Mouse (Mus musculus) lung, postnatal 10 days (tissue): Measurements from ENCODE around the gene Phip.

Experiments
- DNase-seq: peaks from one replicate; pipeline ENCODE4 v3.0.0; 2021

Gene Phip

DNA sequence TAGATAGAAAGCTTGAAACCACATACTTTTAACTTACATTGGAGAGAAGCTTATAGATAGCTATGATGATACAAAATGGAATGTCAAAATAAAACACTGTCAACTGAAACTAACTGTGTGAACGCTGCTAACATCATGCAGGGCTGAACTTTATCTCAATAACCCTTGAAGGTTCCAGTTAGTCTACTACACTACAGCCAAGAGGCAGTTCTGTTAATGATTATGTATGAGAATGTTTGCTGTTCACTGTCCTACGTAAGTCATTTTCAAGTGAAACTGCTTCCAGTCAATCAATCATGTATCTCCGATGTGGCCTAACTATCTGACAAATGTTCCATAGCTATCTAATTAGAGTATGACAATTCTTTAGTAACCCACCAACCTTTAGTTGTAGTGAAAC is 107.6 kb downstream of the Phip start:
- DNase-seq = no peak

DNA sequence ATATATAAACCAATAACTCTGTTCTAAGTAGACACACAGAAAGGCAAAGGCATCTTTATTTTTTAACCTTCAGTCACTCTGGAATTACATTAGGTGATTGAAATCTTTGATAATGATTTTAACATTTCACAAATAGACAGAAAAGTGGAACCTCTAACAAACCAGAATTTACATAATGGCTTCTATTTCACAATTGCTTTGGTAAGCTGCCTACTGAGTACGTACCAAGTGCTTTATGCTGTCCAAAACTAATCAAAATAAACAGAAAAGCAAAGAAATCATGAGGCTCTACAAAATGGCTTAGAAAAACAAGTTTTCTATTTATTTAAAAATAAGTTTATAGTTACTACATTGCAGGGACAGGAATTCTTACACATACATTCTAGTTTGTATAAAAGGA is 109.2 kb downstream of the Phip start:
- DNase-seq = no peak

DNA sequence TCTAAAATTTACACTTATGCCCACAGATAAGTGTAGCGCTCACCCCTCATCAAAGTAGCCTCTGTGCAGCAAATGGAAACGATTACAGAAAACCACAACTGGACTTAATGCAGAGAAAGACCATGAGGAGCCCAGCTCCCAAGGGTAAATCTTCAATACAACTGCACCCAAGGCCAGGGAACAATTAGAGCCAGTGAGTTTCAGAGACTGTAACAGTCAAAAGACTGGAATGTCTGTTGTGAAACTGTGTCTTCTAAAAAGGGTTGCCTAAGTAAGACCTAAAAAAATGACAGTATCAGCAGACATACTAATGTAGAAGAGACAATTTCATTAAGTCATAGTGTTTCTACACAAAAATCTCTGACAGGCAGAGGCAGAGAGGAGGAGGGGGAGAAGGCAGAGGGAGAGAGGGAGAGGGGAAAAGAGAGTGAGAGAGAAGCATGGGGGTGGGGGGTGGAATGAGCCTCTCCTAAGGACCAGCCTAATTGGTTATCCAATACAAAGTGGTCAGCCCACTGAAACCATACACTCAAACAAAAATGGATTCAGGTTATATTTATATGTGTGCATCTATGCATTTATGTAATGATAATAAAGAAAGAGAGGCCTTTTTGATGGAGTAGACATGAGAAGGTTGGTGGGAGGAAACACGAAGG is 113.4 kb downstream of the Phip start:
- DNase-seq = no peak

DNA sequence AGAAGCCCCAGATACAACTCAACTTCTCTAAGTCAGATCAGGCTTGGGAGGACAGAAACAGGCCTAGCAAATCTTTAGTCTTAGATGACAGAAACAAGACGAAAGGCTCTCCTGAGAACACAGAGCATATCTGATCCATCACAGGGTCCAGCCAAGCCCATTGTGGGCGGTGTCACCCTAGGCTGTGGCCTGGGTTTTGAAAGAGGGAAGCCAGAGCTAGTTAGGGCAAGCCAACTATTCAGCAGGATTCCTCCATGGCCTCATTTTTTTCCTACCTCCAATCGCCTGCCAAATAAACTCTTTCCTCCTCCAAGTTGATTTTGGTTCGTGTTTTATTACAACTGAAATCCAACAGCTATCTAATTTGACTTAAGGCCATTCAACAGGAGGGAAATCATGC is 114.0 kb downstream of the Phip start:
- no peak for DNase-seq

DNA sequence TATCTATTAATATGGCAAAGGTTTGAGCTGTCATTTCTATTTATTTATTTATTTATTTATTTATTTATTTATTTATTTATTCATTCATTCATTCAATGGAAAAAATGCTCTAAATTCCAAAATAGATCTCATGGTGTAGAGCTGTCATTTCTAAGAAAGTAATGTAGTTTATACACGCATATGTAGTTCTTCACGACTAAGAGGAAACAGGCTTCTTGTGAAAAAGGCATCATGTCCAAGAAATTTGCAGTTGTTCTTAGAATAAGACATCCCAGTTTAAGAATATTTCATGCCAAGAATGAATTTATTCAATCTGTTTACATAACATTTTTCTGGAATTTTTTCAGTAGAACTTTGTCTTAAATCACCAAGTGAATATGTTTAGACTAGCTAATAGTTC is 114.5 kb downstream of the Phip start:
- no peak for DNase-seq

DNA sequence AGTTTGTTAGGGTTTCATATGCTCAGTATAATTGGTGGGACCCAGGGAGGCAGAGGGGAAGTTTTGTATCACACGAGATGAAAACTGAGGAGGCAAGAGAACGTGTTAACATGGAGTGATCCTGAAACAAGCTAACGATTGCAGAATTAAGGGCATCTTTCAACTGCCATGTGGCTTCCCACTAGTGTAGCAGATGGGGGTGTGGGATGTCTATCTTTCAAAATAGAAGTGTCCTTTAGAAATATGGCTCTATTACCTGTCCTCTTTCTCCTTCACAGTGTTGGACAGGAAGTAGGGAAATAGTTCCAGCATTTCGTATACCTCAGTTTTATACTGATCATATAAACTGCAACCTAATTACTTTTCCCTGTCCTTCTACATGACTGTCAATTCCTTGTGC is 119.1 kb downstream of the Phip start:
- no peak for DNase-seq

DNA sequence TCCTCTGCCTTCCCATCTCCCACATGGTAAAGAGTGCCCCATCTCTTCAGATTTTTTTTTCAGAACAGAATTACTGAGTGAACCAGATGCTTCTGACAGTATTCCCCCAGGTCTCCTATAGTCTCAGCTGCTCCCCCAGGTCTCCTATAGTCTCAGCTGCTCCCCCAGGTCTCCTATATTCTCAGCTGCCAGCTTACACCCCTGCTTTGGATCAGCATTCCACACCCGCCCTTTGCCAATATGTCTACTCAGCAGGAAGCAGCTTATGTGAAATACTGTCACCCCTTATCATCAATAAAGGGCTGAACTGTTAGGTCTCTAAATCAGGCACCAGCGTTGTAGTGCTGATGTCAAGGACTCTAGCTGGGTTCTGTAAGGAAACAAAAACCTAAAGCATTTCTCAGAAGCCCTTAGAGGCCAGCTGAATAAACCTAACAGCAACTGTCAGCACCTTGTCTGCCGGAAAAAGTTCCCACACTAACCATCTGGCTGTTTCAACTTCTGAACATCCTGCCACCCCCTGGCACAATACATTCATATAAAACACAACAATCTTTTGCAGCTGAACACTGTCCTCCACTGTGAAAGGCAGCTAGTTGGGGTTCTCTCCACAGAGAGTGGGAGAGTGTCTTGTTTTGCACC is 120.2 kb downstream of the Phip start:
- DNase-seq = no peak

DNA sequence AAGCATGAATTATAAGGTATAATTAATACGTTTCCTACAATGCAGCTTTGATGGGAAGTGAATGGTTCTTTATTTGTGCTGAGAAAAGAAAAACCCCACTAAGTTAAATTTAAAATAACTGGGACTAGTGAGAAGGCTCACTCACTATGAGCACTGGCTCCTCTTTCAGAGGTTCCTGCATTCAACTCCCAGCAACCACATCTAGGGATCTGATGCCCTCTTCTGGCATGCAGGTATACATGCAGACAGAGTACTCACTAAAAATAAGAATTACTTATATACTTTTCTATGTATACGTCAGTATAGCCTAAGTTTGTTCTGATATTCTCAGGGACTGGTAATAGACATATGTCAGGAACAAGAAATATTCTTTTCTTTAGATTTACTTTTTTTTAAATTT is 121.3 kb downstream of the Phip start:
- DNase-seq = no peak

DNA sequence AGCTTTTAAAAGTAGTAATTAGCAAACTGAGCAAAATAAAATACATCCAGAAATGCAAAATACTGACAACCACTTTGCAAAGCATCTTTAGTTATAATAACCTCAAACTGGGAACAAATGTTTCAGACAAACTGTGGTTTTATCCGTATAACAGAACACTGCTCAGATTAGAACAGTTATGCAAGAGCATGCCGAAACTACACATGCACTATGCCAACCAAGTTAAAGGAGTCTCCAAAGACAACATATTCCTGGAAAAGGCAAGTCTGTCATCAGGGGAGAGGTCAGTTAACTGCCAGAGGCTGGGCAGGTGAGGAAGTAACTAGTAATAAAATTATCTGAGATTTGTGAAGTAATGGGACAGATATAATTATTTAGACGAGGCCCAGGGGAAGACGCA is 132.6 kb downstream of the Phip start:
- DNase-seq = no peak

DNA sequence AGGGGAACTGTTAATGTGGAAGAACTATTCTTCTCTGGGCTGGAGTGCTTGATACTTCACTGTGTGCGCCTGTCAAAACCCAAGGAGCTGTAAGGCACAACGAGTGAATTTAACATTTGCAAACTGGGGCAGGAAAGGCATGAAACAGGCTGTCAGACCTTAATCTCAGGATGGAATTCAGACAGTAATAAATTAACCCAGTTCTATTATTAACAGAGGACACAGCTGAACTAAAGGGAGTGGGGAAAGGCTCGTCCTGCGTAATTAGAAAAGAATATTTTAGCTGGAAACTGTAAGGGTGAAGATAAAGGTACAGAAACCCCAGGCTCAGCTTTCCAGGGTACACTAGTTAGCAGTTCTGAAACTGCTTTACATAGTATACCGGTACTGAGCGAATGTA is 139.4 kb downstream of the Phip start:
- DNase-seq = no peak

DNA sequence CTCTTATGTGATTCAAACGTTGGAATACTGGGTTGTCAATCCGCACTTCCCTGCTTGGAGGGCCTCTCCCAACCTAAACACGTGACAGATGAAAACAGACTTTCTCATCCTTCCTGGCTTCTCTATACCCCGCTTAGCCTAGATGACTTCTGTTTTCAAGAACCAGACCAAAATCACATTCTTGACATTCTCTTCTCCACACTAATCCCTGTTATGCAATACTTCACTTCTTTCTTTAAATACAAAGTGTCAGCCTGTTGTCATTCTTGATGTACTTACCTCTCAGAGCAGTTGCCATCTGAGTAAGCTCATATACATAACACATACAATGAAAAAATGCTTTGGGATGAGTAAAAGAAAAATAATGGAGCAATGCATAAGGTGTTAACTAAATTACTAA is 143.4 kb downstream of the Phip start:
- no peak for DNase-seq

DNA sequence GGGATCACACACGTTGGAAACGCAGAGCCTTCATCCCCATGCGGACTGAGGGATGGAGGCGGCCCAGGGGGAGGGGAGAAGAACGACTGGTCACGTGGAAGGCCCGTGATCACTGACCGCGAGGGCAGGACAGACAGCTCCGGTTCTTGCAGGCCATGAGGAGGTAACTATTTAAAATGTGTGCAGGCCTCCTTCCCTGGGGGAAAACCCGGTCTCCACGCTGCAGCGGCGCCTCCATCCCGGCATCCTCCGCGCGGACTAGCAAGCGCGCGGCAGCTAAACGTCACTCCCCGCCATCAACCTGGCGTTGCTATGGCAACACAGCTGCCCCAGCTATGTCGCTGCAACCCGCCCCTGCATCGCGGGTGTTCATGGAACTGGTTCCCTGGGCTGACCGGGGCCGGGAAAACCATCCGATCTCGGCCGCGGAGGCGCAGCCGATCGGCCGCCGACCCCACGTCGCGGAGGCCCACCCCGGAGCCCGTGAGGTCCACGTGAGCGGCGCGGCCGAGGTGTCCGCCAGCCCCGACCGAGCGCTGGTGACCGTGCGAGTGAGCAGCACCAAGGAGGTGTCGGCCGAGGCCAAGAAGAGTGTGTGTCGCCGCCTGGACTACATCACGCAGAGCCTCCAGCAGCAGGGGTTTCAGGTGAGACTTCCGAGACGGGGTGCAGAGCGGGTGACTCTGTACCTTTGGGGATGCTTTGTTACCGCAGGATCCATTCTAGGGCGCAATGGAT is 145.5 kb downstream of the Phip start:
- peak; percentile 85 for DNase-seq

DNA sequence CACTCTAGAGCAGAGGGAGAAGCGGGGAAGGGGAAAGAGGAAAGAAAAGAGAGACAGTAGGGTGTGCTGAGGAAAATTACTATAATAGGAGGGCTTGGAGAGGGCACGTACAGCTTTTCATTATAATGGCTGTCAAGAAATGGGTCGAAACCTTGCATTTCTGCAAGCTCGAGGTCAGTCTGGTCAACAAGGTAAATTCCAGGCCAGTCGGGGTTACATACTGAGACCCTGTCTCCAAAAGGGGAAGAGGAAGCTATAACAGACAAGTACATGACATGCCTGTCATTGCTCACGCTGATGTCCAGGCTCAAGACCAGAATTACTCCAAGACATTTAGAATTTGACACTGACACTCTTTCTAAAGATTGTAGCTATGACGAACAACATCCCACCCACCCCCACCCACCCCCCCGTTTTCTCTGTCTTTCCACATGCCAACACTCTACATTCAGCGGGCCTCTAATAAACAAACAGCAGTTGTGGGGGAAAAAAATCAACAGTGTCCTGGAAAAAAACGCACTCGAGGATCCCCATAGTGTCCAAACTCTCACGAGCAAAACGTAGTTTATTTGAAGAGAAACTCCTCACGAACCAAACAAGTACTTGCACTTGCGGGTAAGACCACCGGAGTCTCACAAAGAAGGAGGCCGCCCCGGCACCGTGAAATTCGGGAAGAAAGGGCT is 146.2 kb downstream of the Phip start, which contains the start of gene Irak1bp1:
Gene Irak1bp1 (plus strand): TSS at position 534 of the 683 bp plus-strand sequence.
- DNase-seq = no peak

DNA sequence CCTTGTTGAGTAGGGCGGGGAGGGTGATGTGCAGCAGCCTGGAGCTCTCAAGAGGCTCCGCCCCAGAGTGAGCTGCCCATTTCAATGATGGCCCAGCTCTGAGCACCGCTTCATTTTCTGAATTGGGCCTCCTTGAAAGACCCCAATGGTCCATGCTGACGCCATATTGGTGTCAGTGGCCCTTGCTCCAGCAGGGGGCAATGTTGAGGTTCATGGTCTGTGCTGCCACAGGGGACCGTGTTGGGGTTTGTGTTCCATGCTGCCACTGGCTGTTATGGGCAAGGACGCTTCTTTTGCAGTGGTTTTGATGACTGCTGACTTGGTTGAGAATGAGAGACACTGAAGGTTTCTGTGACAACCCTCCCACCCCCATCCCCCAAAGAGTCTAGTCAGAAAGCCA is 148.9 kb downstream of the Phip start:
- no peak for DNase-seq
